Mouse (Mus musculus) forebrain, postnatal 0 days (tissue): ENCODE results near the gene Foxk1. TPM values are rescaled to one million over a fixed set of nuclear protein-coding genes. Genes with fewer than 3 reads are reported as not detected.
A peak's percentile ranks its signal among the peaks of the same experiment; 100 is the strongest.

Source experiments
- ATAC-seq: fragments of 200-750 bp; cut with Nextera tagmentation; 2 replicates; pipeline ENCODE4 v1.8.0; 2017; ENCODE audit warnings: mild to moderate bottlenecking, moderate library complexity
- DNase-seq: peaks from one replicate; pipeline ENCODE4 v3.0.0-alpha.2; 2015
- H3K27ac ChIP-seq: fragments of 300-500 bp; sonication (generic); 2 replicates; pipeline ENCODE4 v1.5.1; 2014; ENCODE audit warnings: low read depth, mild to moderate bottlenecking, antibody characterized with exemption, low read length, moderate library complexity, mixed read lengths
- H3K27me3 ChIP-seq: fragments of 300-500 bp; sonication (generic); 2 replicates; pipeline ENCODE4 v1.6.1; 2014; ENCODE audit warnings: mild to moderate bottlenecking, low read length, mixed read lengths; ENCODE audit not compliant: insufficient read depth
- H3K36me3 ChIP-seq: fragments of 300-500 bp; sonication (generic); 2 replicates; pipeline ENCODE4 v1.6.1; 2014; ENCODE audit warnings: mild to moderate bottlenecking, moderate library complexity; ENCODE audit not compliant: insufficient read depth
- H3K4me1 ChIP-seq: fragments of 300-500 bp; sonication (generic); 2 replicates; pipeline ENCODE4 v1.6.1; 2014; ENCODE audit warnings: antibody characterized with exemption; ENCODE audit not compliant: insufficient read depth
- H3K4me2 ChIP-seq: fragments of 300-500 bp; sonication (generic); 2 replicates; pipeline ENCODE4 v1.6.1; 2014; ENCODE audit warnings: low read depth, mild to moderate bottlenecking, moderate library complexity
- H3K4me3 ChIP-seq: fragments of 300-500 bp; sonication (generic); 2 replicates; pipeline ENCODE4 v1.5.1; 2014; ENCODE audit warnings: low read depth, low read length, mixed read lengths
- H3K9ac ChIP-seq: fragments of 300-500 bp; sonication (generic); 2 replicates; pipeline ENCODE4 v1.6.1; 2014; ENCODE audit warnings: mild to moderate bottlenecking
- H3K9me3 ChIP-seq: fragments of 300-500 bp; sonication (generic); 2 replicates; pipeline ENCODE4 v1.6.1; 2016; ENCODE audit warnings: low read length
- CTCF ChIP-seq: sonication (generic); IDR thresholded peaks from 2 replicates; pipeline ENCODE4 v1.5.1; 2016; ENCODE audit warnings: antibody characterized with exemption, control low read depth, low read depth
- WGBS: fragments of 180-500 bp; shearing (Covaris S2); extraction: QIAGEN DNeasy Blood & Tissue Kit; methylation state at CpG from one replicate; pipeline ENCODE4 v1.1.7; 2014; 5-methylcytosine and 5-hydroxymethylcytosine counted together
- polyA plus RNA-seq: library from polyadenylated mRNA; unstranded; fragments of >200 nt; fragmentation: Nextera tagmentation; extraction: Ambion mirVana; gene quantifications from 2 replicates; pipeline ENCODE4 v1.2.1, GENCODE M21; 2015
- total RNA-seq: library from RNA; depleted of rRNA; stranded (reverse); fragments of >200 nt; gene quantifications from 2 replicates; pipeline ENCODE4 v1.2.3, GENCODE M21; 2014

The Foxk1 gene
- total and polyA plus RNA-seq, 2 experiments from 2014 or later, result 5.0 to 19.0 TPM

DNA sequence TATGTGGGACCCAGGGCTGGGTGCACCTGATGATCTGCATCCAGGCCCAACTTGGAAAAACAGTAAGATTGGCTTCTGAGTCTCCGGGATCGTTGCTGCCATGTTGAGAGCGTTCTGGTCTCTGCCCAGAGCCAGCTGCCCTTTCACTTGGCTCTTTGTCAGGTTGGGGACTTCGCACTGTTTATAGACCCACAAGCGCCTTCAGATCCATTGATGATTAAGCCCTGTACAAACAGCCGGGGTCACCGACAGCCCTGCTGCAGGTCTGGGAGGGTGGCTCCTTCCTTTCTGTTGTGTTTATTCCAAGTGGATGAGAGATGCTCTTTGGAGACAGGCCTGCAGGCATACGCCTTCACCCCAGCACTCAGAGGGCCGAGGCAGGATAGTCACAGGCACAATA is 16.6 kb downstream of the Foxk1 start:
- Histone ChIP-seq H3K27ac (no peak overlapping the region), H3K9ac (no peak overlapping the region), H3K4me2 (no peak overlapping the region), H3K36me3 (peaks cover 15% of the 10 kb centered on the region), H3K27me3 (no peaks in the 10 kb centered on the region), H3K4me3 (no peak overlapping the region), H3K4me1 (no peaks in the 10 kb centered on the region; the same call in 1 of the 2 replicates), H3K9me3 (no peaks in the 10 kb centered on the region)
- TF ChIP-seq CTCF, result no peak
- DNase-seq (no peak), ATAC-seq (no peak)
- WGBS, result 80% methylated on average over 9 of the region's 9 CpGs

DNA sequence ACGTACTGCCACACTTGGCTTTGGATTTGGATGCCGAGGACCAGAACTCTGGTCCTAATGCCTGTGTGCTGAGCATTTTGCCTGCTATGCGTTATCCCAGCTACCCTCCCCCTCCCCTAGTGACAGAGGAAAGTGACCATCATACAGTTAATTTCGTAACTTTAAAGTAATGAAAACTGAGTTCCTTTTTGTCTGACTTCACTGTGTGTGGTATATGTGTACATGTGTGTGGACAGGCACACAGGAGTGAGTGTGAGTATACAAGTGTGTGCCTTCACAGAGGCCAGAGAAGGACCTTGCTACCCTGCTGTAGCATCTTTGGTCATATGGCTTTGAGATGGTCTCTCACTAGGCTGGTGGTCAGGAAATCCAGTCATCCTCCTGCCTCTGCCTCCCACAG is 17.1 kb downstream of the Foxk1 start:
- Histone ChIP-seq H3K9me3 (no peaks in the 10 kb centered on the region), H3K4me3 (no peak overlapping the region), H3K27ac (no peak overlapping the region), H3K27me3 (no peaks in the 10 kb centered on the region), H3K9ac (no peak overlapping the region), H3K4me1 (peaks cover 1% of the 10 kb centered on the region; the same call in 1 of the 2 replicates), H3K4me2 (no peak overlapping the region), H3K36me3 (peaks cover 15% of the 10 kb centered on the region)
- 98% methylated on average over 4 of the region's 4 CpGs for WGBS
- DNase-seq (no peak), ATAC-seq (no peak)
- no peak for TF ChIP-seq CTCF

- no peak for ATAC-seq
- TF ChIP-seq CTCF, result no peak
- peaks cover 15% of the 10 kb centered on the region for H3K36me3 ChIP-seq
- no peak overlapping the region for H3K9ac ChIP-seq
- no peak overlapping the region for H3K27ac ChIP-seq
- no peak overlapping the region for H3K4me3 ChIP-seq
- H3K4me2 ChIP-seq, result no peak overlapping the region
- H3K4me1 ChIP-seq, result peaks cover 9% of the 10 kb centered on the region; the same call in 1 of the 2 replicates
- 93% methylated on average over 4 of the region's 4 CpGs for WGBS
- H3K9me3 ChIP-seq, result no peaks in the 10 kb centered on the region
- no peaks in the 10 kb centered on the region for H3K27me3 ChIP-seq
- no peak for DNase-seq
Observed at GRCm38 (mm10) chr5:142420317-142420716, 19.0 kb downstream of the Foxk1 start.

GRCm38 (mm10) chr5:142420920-142421319 is 19.6 kb downstream of the Foxk1 start:
- Histone ChIP-seq H3K9ac (no peak overlapping the region), H3K4me2 (no peak overlapping the region), H3K4me1 (peaks cover 9% of the 10 kb centered on the region; the same call in 1 of the 2 replicates), H3K27me3 (no peaks in the 10 kb centered on the region), H3K9me3 (no peaks in the 10 kb centered on the region), H3K27ac (no peak overlapping the region), H3K36me3 (peaks cover 15% of the 10 kb centered on the region), H3K4me3 (no peak overlapping the region)
- ATAC-seq, result no peak
- WGBS, result 50% methylated on average over 9 of the region's 9 CpGs
- no peak for DNase-seq
- TF ChIP-seq CTCF, result no peak

DNA sequence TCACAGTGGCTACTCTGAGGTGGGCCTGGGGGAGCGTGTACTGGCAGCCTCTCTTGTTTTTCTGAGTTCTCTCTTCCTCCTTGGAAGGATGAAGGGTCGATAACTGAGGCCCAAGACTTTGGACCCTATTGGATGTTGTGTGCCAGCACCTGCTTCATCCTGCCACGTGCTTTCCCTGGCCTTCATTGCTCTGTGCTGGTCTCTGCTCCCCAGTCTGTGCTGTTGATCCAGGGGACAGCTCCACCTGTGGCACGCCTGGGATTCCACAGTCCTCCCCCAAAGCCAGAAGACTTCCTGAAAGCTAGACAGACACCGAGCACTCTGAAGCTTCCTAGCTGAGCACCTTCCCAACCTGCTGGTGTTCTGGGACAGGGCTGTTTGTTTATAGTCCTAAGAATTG is 20.6 kb downstream of the Foxk1 start:
- no peak for TF ChIP-seq CTCF
- Histone ChIP-seq H3K27me3 (no peaks in the 10 kb centered on the region), H3K4me1 (peaks cover 9% of the 10 kb centered on the region; the same call in 1 of the 2 replicates), H3K4me3 (no peak overlapping the region), H3K4me2 (no peak overlapping the region), H3K36me3 (peaks cover 15% of the 10 kb centered on the region), H3K9ac (no peak overlapping the region), H3K9me3 (no peaks in the 10 kb centered on the region), H3K27ac (no peak overlapping the region)
- ATAC-seq (no peak), DNase-seq (no peak)
- 91% methylated on average over 5 of the region's 5 CpGs for WGBS

DNA sequence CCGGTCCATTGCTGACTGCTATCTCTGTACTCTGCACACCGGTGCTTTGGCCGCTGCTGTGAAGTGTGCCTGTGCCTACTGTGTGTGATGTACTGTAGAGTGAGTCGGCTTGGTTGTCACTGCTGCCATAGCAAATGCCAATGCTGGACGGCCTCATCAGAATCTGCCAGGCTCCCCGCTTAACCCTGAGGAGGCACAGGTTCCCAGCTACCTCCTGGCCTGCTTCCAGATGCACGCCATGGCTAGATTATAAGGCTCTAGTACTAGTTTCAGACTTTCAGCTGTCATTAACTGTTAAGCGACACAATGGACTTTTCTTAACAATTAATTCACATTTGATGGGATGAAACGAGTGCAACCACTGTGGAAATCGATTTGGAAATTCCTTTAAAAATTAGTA is 21.8 kb downstream of the Foxk1 start:
- peaks cover 9% of the 10 kb centered on the region; the same call in 1 of the 2 replicates for H3K4me1 ChIP-seq
- no peak for TF ChIP-seq CTCF
- no peaks in the 10 kb centered on the region for H3K27me3 ChIP-seq
- ATAC-seq (no peak), DNase-seq (no peak)
- no peak overlapping the region for H3K9ac ChIP-seq
- H3K27ac ChIP-seq, result no peak overlapping the region
- no peak overlapping the region for H3K4me3 ChIP-seq
- 66% methylated on average over 10 of the region's 10 CpGs for WGBS
- H3K4me2 ChIP-seq, result no peak overlapping the region
- H3K36me3 ChIP-seq, result peaks cover 15% of the 10 kb centered on the region
- H3K9me3 ChIP-seq, result no peaks in the 10 kb centered on the region

DNA sequence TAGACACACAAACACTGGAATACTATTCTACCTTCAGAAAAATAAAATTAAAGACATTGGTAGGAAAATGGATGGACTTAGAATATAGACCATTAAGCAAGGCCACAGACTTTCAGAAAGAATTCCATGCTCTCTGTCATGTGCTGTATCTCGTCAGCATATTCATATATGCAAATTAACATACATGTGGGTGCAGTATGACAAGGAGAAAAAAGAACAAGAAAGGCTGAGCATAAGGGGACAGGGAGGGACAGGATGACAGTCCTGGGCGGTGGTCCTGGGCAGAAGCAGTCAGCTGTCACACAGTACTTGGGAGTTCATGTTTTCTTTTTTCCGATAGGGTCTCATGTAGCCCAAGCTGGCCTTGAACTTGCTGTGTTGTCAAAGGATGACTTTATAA is 22.4 kb downstream of the Foxk1 start:
- DNase-seq (no peak), ATAC-seq (peak; percentile 62; the same call in 1 of the 2 replicates)
- WGBS, result 42% methylated on average over 3 of the region's 3 CpGs
- H3K4me3 ChIP-seq, result no peak overlapping the region
- H3K9ac ChIP-seq, result no peak overlapping the region
- H3K9me3 ChIP-seq, result no peaks in the 10 kb centered on the region
- TF ChIP-seq CTCF, result no peak
- H3K4me2 ChIP-seq, result no peak overlapping the region
- H3K27me3 ChIP-seq, result no peaks in the 10 kb centered on the region
- H3K27ac ChIP-seq, result no peak overlapping the region
- peaks cover 9% of the 10 kb centered on the region; the same call in 1 of the 2 replicates for H3K4me1 ChIP-seq
- peaks cover 10% of the 10 kb centered on the region for H3K36me3 ChIP-seq
